Mouse (Mus musculus): ENCODE results near the gene Dexi.

DNA sequence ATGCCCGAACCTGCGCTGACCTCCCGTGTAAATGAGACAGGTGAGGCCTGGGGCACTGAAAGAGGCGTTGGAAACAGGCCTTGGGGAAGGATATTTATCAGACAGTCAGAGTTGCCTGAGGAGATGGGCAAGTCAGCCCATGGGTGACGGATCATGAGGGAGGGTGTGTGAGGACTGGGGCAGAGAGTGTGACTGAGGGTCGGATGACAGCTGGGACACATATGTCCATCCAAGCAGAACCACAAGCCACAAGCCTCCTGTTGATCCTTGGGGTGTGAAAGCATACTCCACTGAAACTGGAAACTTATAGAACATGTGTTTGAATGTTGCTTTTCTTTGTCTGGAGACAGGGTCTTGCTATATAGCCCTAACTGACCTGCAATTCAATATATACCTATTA lies 34.2 kb downstream of the Dexi start:
- no peak for TF ChIP-seq CTCF (IDR thresholded peaks at IDR 0.05; ENCODE audit: low read depth, low read length)
- TF ChIP-seq GATA1 (IDR thresholded peaks at IDR 0.05; ENCODE audit: borderline replicate concordance, low read length) = no peak
- TF ChIP-seq TAL1 (conservative IDR thresholded peaks at IDR 0.05; ENCODE audit: low read depth, low read length) = no peak

Data from G1E (cell line).